In genomic region chr9:66167222-66167621, GRCm38 (mm10) we compare ENCODE assay signal across 23 mouse cellular contexts. TPM values are rescaled to one million over a fixed set of nuclear protein-coding genes. Genes with fewer than 3 reads are reported as not detected.
DNase-seq lines count a peak whose midpoint lies in the region; ATAC-seq lines count a peak whose summit lies in the region.
"Had no signal": no experiment of that assay in that cellular context is flagged by ENCODE, and none has a peak within 500 bp of the region (broad histone marks: within the 10 kb centered on the region; RNA-seq: fewer than 3 reads in every experiment).

No protein-coding gene starts in this region.

- no peaks in the 10 kb centered on the region for H3K36me3 ChIP-seq in hindbrain, embryonic 10.5 days
- H3K36me3 ChIP-seq in hindbrain, embryonic 16.5 days (ENCODE audit: control insufficient read depth, insufficient read depth, low read length), result no peaks in the 10 kb centered on the region
- H3K36me3 ChIP-seq in midbrain, embryonic 10.5 days, result no peaks in the 10 kb centered on the region
- no peaks in the 10 kb centered on the region for H3K36me3 ChIP-seq in midbrain, embryonic 16.5 days (ENCODE audit: control insufficient read depth, insufficient read depth, low read length)
- no peaks in the 10 kb centered on the region for H3K36me3 ChIP-seq in embryonic facial prominence, embryonic 10.5 days (replicated peaks)
- H3K36me3 ChIP-seq: forebrain, embryonic 15.5 days; heart, embryonic 13.5 days; hindbrain, embryonic 13.5 days had no signal

- WGBS in hindbrain, embryonic 10.5 days, result 87% methylated on average over 5 of the region's 5 CpGs
- WGBS in hindbrain, embryonic 16.5 days, result 85% methylated on average over 5 of the region's 5 CpGs
- 84% methylated on average over 5 of the region's 5 CpGs for WGBS in midbrain, embryonic 10.5 days
- WGBS in midbrain, embryonic 16.5 days, result 81% methylated on average over 5 of the region's 5 CpGs
- 87% methylated on average over 5 of the region's 5 CpGs for WGBS in embryonic facial prominence, embryonic 10.5 days

- H3K27me3 ChIP-seq in hindbrain, embryonic 10.5 days (ENCODE audit: insufficient read depth, poor library complexity, severe bottlenecking), result no peaks in the 10 kb centered on the region
- H3K27me3 ChIP-seq in hindbrain, embryonic 16.5 days (replicated peaks; ENCODE audit: control insufficient read depth, insufficient read depth, low read length), result no peaks in the 10 kb centered on the region
- H3K27me3 ChIP-seq in midbrain, embryonic 10.5 days (ENCODE audit: low read depth, poor library complexity, severe bottlenecking), result no peaks in the 10 kb centered on the region
- H3K27me3 ChIP-seq in midbrain, embryonic 16.5 days (ENCODE audit: control insufficient read depth, insufficient read depth, low read depth, low read length), result no peaks in the 10 kb centered on the region
- no peaks in the 10 kb centered on the region for H3K27me3 ChIP-seq in embryonic facial prominence, embryonic 10.5 days (replicated peaks; ENCODE audit: low read depth, poor library complexity, severe bottlenecking)
- H3K27me3 ChIP-seq: forebrain, embryonic 15.5 days; heart, embryonic 13.5 days; hindbrain, embryonic 13.5 days; Patski had no signal

- peak overlapping the region; percentile 59 for H3K27ac ChIP-seq in hindbrain, embryonic 10.5 days
- no peak overlapping the region for H3K27ac ChIP-seq in hindbrain, embryonic 16.5 days (ENCODE audit: low read depth, low read length)
- H3K27ac ChIP-seq in midbrain, embryonic 10.5 days (replicated peaks), result peak overlapping the region; percentile 80
- no peak overlapping the region for H3K27ac ChIP-seq in midbrain, embryonic 16.5 days (ENCODE audit: low read length)
- H3K27ac ChIP-seq in embryonic facial prominence, embryonic 10.5 days (replicated peaks), result peak overlapping the region; percentile 2; the same call in 1 of the 2 replicates
- H3K27ac ChIP-seq: forebrain, embryonic 15.5 days; heart, embryonic 13.5 days; hindbrain, embryonic 13.5 days; hindbrain, postnatal 0 days had no signal

- no peak for ATAC-seq in hindbrain, embryonic 16.5 days
- ATAC-seq in midbrain, embryonic 16.5 days, result no peak
- ATAC-seq: CD4-positive, CD25-positive, alpha-beta regulatory T cell, adult 4 months; forebrain, embryonic 15.5 days; hindbrain, postnatal 0 days; intestine, postnatal 0 days; Patski had no signal

- peaks cover 67% of the 10 kb centered on the region for H3K4me1 ChIP-seq in hindbrain, embryonic 10.5 days (replicated peaks)
- H3K4me1 ChIP-seq in hindbrain, embryonic 16.5 days (ENCODE audit: control insufficient read depth, insufficient read depth, low read depth, low read length), result no peaks in the 10 kb centered on the region; the same call in 1 of the 2 replicates
- H3K4me1 ChIP-seq in midbrain, embryonic 10.5 days, result peaks cover 73% of the 10 kb centered on the region
- H3K4me1 ChIP-seq in midbrain, embryonic 16.5 days (ENCODE audit: control insufficient read depth, insufficient read depth, low read length), result peaks cover 5% of the 10 kb centered on the region; the same call in 1 of the 2 replicates
- peaks cover 58% of the 10 kb centered on the region for H3K4me1 ChIP-seq in embryonic facial prominence, embryonic 10.5 days

- no peak overlapping the region for H3K9ac ChIP-seq in hindbrain, embryonic 16.5 days (ENCODE audit: low read depth, low read length)
- H3K9ac ChIP-seq in midbrain, embryonic 16.5 days (ENCODE audit: low read depth, low read length), result no peak overlapping the region
- H3K9ac ChIP-seq: forebrain, embryonic 15.5 days; heart, embryonic 13.5 days; hindbrain, embryonic 13.5 days had no signal

- H3K4me2 ChIP-seq in hindbrain, embryonic 16.5 days (ENCODE audit: low read length), result no peak overlapping the region
- no peak overlapping the region for H3K4me2 ChIP-seq in midbrain, embryonic 16.5 days (ENCODE audit: low read length)
- H3K4me2 ChIP-seq: forebrain, embryonic 15.5 days; heart, embryonic 13.5 days; hindbrain, embryonic 13.5 days had no signal

- H3K4me3 ChIP-seq in hindbrain, embryonic 10.5 days, result no peak overlapping the region
- no peak overlapping the region for H3K4me3 ChIP-seq in hindbrain, embryonic 16.5 days (ENCODE audit: low read length)
- H3K4me3 ChIP-seq in midbrain, embryonic 10.5 days, result no peak overlapping the region
- no peak overlapping the region for H3K4me3 ChIP-seq in midbrain, embryonic 16.5 days (ENCODE audit: low read depth, low read length)
- no peak overlapping the region for H3K4me3 ChIP-seq in embryonic facial prominence, embryonic 10.5 days
- H3K4me3 ChIP-seq: forebrain, embryonic 15.5 days; heart, embryonic 13.5 days; hindbrain, embryonic 13.5 days had no signal

- H3K9me3 ChIP-seq in hindbrain, embryonic 10.5 days, result no peaks in the 10 kb centered on the region
- H3K9me3 ChIP-seq in hindbrain, embryonic 16.5 days (ENCODE audit: control insufficient read depth, low read length), result no peaks in the 10 kb centered on the region
- no peaks in the 10 kb centered on the region; the same call in 1 of the 2 replicates for H3K9me3 ChIP-seq in midbrain, embryonic 10.5 days (replicated peaks)
- no peaks in the 10 kb centered on the region for H3K9me3 ChIP-seq in midbrain, embryonic 16.5 days (replicated peaks; ENCODE audit: control insufficient read depth, low read length, poor library complexity, severe bottlenecking)
- H3K9me3 ChIP-seq in embryonic facial prominence, embryonic 10.5 days, result no peaks in the 10 kb centered on the region
- H3K9me3 ChIP-seq: forebrain, embryonic 15.5 days; heart, embryonic 13.5 days; hindbrain, embryonic 13.5 days had no signal

- no peak for DNase-seq in hindbrain, embryonic 10.5 days (ENCODE audit: low spot score)
- DNase-seq in midbrain, embryonic 10.5 days (ENCODE audit: low spot score), result no peak
- DNase-seq in embryonic facial prominence, embryonic 10.5 days (ENCODE audit: low spot score), result no peak
- DNase-seq in cerebellum, postnatal 36 days, result no peak
- DNase-seq: adrenal gland, adult 2 months; adrenal gland, postnatal 14 days; cerebellum, adult 11 months; cerebellum, adult 2 months; cerebellum, adult 9-11 months; cerebellum, postnatal 25 days; embryo, embryonic 11 days; gastrocnemius, postnatal 25 days; heart, adult 18-20 months; heart, postnatal 14 days had no signal

RNA-seq across cellular contexts. Expression of gene Dapk2, which starts 9.2 kb away (rescaled TPM):
- polyA plus RNA-seq in hindbrain, embryonic 10.5 days (2016; fragmentation: Nextera tagmentation; extraction: Ambion mirVana), result 3.5 and 5.1 TPM in 2 replicates
- polyA plus RNA-seq in hindbrain, embryonic 16.5 days (2015; fragmentation: Nextera tagmentation; extraction: Ambion mirVana), result 0.79 and 0.94 TPM in 2 replicates
- 6.3 TPM in 2 replicates for polyA plus RNA-seq in midbrain, embryonic 10.5 days (2016; fragmentation: Nextera tagmentation; extraction: Ambion mirVana)
- 0.90 and 1.0 TPM in 2 replicates for polyA plus RNA-seq in midbrain, embryonic 16.5 days (2015; fragmentation: Nextera tagmentation; extraction: Ambion mirVana)
- polyA plus RNA-seq in embryonic facial prominence, embryonic 10.5 days (2016; fragmentation: Nextera tagmentation; extraction: Ambion mirVana), result 5.3 and 5.8 TPM in 2 replicates

RNA-seq across cellular contexts. Expression of gene Ciao2a, which starts 40.8 kb away (rescaled TPM):
- 138 and 149 TPM in 2 replicates for polyA plus RNA-seq in hindbrain, embryonic 10.5 days (2016; fragmentation: Nextera tagmentation; extraction: Ambion mirVana)
- 64.0 and 69.2 TPM in 2 replicates for polyA plus RNA-seq in hindbrain, embryonic 16.5 days (2015; fragmentation: Nextera tagmentation; extraction: Ambion mirVana)
- 150 and 156 TPM in 2 replicates for polyA plus RNA-seq in midbrain, embryonic 10.5 days (2016; fragmentation: Nextera tagmentation; extraction: Ambion mirVana)
- polyA plus RNA-seq in midbrain, embryonic 16.5 days (2015; fragmentation: Nextera tagmentation; extraction: Ambion mirVana), result 61.0 and 69.5 TPM in 2 replicates
- polyA plus RNA-seq in embryonic facial prominence, embryonic 10.5 days (2016; fragmentation: Nextera tagmentation; extraction: Ambion mirVana), result 159 and 162 TPM in 2 replicates

RNA-seq across cellular contexts. Expression of gene Snx1, which starts 40.8 kb away (rescaled TPM):
- 128 and 136 TPM in 2 replicates for polyA plus RNA-seq in hindbrain, embryonic 10.5 days (2016; fragmentation: Nextera tagmentation; extraction: Ambion mirVana)
- polyA plus RNA-seq in hindbrain, embryonic 16.5 days (2015; fragmentation: Nextera tagmentation; extraction: Ambion mirVana), result 73.5 and 77.2 TPM in 2 replicates
- 138 and 142 TPM in 2 replicates for polyA plus RNA-seq in midbrain, embryonic 10.5 days (2016; fragmentation: Nextera tagmentation; extraction: Ambion mirVana)
- 68.0 and 78.3 TPM in 2 replicates for polyA plus RNA-seq in midbrain, embryonic 16.5 days (2015; fragmentation: Nextera tagmentation; extraction: Ambion mirVana)
- 124 and 129 TPM in 2 replicates for polyA plus RNA-seq in embryonic facial prominence, embryonic 10.5 days (2016; fragmentation: Nextera tagmentation; extraction: Ambion mirVana)

Comparison
In these comparisons a context has a peak if more than half of its experiments do, and no peak if none do; other contexts are left out.
1. H3K27ac ChIP-seq: peak in hindbrain, embryonic 10.5 days (single experiment), midbrain, embryonic 10.5 days (single experiment) and embryonic facial prominence, embryonic 10.5 days (single experiment); none in hindbrain, embryonic 16.5 days (single experiment) and midbrain, embryonic 16.5 days (single experiment).